Mouse (Mus musculus): ENCODE data around the gene 1810009A15Rik. TPM values are rescaled to one million over a fixed set of nuclear protein-coding genes. Genes with fewer than 3 reads are reported as not detected.
"Not testable (repeated sequence)": the region's sequence is repeated elsewhere in the genome, so short reads cannot be mapped to it uniquely, and the experiment has no call there.

The 1810009A15Rik gene
- 10 to 100 TPM; 14.5 to 15.4 TPM for total RNA-seq (2021)
- long read RNA-seq, experiment 1, transcript 1810009A15Rik-201 (4 exons, 806 nt) = major isoform, 17 of 19 reads
- long read RNA-seq, experiment 1, partial matches to known transcripts = 0 of 19 reads
- long read RNA-seq, experiment 1, other reads (novel, unspliced or antisense) = 0 of 19 reads
- long read RNA-seq, experiment 2, transcript 1810009A15Rik-201 (4 exons, 806 nt) = major isoform, 23 of 24 reads
- long read RNA-seq, experiment 2, partial matches to known transcripts = 0 of 24 reads
- long read RNA-seq, experiment 2, other reads (novel, unspliced or antisense) = 0 of 24 reads

DNA sequence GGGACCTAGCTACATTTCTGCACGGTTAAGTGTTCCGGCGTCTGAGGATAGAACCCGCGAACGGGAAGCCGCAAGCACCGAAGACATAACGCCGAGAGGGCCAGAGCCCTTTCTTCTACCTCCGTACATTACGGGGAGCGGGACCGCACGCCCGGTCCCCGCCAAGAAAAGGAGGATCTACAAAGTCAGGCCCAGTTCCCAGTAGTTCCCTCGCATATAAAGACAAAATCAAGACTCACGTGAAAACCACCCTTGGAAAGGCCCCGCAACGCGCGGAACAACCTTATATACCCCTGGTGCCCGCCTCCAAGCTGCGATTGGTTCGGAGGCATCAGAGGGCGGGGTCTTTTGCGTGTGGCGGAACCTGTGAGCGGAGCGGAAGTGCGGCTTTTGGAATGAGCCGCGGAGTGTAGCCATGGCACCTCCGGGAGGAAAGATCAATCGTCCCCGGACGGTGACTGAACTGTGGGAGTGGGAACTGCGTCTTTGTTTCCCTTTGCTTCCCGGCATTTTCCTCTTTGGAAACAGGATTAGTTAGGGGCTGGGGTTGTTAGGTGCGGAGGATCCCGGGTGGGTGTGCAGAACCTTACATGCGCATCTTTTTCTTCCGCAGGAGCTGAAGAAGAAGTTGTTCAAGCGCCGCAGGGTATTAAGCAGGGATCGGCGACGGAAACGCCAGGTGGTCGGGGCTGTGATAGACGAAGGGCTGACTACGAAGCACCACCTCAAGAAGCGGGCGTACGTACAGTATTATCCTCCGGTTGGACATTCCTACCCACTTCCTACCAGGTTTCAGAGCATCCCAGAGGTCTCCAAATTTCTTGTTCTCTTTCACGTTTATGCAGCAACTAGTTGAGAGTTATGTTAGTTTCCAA lies at the start of gene 1810009A15Rik, which contains the start of gene Gm49416:
Gene 1810009A15Rik, plus strand, starts transcription at position 343 of the 875 bp plus-strand sequence.
Gene Gm49416, plus strand, starts transcription at position 416 of the 875 bp plus-strand sequence.
- peak; percentile 95 for DNase-seq (ENCODE audit: low spot score)

DNA sequence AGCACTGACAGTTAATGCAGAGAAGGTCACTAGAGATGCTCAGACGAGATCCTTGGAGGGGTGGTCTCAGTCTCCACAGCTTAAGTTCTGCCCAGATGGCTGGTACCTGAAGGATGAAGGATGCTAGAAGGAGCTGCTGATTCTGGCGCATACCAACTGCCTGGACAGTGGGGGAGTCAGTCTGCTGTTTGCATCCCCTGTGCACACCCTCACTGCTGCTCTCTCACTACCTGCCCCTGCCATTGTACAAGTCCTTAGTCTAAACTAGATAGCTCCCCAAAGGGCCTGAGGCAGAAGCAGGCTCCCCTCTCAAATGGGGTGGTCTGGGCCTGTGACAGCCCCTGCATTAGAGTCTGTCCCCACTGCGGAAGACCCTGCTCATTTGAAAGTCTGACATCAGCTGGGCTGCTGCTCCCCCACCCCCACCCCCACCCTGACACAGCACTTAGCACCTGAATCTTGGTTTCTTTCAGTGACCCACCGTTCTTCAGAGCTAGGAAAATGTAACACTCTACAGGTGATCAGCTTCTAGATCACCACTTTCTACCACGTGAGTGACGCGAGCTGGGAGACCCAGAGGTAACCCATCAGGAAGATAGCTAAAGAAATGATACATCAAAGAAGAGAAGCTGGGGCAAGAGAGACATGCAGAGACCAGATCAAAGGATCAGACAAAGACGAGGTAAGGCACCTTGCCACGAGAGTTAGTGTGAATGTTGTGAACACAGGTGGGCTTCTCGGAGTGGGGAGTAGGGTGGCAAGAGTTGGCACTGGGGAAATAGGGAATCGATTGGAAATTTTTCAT lies 49.3 kb upstream of the 1810009A15Rik start, which contains the start of gene Gng3:
Gene Gng3, minus strand, starts transcription at position 92 of the 805 bp plus-strand sequence.
- DNase-seq (ENCODE audit: low spot score) = no peak

DNA sequence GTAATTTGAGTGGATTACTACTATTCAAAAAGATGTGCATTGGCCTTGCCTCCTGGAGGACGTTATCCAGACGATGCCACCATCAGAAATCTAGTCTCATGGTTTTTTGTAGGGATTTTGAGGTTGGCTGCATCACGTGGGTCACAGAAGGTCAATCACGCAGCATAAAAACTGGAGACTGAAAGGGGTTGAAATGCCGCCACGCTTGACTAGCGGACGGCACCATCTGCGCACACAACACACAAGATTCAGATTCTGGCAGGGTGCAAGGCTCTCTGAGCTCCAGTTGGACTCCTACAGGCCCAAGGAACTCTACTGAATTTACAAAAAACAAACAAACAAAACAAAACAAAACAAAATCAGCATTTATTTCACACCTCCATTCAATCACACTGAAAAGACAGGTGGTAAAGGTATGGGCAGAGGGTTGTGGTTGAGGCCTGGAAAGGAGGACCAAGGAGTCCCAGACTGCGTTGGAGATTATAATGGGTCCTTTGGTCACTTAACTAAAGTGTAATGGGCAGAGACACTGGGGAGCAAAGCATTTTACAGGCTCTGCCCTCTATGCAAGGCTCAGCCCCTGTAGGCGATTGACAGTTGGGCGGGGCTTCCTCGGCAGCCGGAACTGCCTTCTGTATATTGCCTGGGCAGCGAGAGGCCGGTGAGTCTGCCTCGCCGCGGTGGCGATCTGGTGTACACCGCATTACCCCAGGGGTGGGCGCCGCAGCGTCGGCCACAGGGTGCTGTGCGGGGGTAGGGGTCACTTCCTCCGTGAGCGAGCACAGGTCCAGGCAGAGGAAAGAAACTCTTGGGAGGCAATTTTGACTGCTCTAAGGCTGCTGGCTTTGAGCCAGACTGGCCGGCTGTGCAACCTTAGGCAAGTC lies 48.5 kb upstream of the 1810009A15Rik start:
- DNase-seq (ENCODE audit: low spot score) = peak; percentile 57

DNA sequence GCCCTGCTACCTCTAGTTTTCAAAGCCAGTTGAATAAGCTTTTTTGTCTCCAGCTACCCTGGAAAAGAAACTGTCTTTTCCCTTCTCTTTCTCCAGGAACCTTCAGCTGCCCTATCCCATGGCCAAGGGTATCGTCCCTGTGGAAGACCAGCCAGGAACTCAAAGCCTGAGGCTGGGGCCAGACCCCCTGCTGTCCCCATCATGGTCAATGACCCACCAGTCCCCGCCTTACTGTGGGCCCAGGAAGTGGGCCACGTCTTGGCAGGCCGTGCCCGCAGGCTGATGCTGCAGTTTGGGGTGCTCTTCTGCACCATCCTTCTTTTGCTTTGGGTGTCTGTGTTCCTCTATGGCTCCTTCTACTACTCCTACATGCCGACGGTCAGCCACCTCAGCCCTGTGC lies 47.6 kb upstream of the 1810009A15Rik start:
- no peak for DNase-seq (ENCODE audit: low spot score)

DNA sequence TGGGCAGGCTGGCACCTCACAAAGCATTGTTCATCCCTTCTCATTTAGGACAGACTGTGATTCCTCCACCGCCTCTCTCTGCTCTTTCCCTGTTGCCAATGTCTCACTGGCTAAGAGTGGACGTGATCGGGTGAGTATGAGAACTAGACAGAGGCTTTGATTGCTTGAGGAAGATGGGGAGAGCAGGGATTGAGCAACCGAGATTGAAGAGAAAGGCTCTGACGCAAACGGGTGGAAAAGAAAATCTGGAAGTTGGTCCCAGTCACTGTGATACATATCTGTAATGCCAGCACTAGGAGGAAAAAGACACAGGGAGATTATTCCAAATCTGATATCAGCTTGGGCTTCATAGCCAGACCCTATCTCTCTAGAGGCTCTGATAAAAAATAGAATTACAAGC lies 45.7 kb upstream of the 1810009A15Rik start:
- DNase-seq (ENCODE audit: low spot score) = no peak

DNA sequence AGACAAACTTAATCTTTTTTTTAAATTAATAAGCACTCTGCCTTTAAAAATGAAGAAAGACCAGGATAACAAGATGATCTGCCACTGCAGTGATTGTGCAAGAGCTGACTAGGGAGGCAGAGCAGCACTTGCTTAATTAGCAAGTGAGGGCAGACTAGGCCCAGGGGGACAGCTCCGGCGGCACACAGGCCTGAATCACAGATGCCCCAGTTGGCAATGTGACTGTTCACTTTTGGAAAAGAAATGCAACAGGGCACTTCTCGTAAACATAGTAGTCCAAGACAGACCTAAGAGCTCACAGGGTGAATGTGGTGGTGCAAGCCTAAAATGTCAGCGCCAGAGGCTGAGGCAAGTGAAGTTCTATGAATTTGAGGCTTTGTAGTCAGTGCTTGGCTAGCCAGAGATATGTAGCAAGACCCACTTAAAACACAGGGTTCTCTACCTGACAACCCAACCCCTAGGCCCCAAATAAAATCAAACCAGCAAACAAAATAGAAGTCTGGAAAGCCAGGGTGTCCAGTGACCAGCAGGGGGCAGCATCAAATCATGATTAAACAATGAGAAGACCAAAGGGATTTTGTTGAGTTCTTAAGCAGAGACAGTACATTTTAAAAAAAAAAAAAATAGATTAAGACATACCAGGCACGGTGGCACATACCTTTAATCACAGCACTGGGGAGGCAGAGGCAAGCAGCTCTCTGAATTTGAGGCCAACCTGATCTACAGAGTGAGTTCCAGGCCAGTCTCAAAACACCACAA lies 44.1 kb upstream of the 1810009A15Rik start:
- peak; percentile 83 for DNase-seq (ENCODE audit: low spot score)

DNA sequence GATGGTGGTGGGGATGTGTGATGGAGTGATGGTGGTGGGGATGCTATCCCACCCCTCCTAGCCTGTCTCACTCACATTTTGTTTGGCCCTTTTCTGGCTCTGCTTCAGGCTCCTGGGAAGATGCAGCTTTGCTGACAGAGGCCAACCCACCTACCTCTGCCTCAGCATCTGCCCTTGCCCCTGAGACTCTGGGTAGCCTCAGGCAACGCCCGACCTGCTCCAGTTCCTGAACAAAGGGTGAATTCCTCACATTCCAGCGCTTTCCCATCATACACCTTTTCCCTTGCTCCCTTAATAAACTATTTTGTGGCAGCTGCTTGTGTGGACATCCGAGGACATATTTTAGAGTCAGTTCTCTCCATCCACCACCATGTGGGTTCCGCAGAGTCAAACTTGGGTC lies 40.3 kb upstream of the 1810009A15Rik start:
- no peak for DNase-seq (ENCODE audit: low spot score)

DNA sequence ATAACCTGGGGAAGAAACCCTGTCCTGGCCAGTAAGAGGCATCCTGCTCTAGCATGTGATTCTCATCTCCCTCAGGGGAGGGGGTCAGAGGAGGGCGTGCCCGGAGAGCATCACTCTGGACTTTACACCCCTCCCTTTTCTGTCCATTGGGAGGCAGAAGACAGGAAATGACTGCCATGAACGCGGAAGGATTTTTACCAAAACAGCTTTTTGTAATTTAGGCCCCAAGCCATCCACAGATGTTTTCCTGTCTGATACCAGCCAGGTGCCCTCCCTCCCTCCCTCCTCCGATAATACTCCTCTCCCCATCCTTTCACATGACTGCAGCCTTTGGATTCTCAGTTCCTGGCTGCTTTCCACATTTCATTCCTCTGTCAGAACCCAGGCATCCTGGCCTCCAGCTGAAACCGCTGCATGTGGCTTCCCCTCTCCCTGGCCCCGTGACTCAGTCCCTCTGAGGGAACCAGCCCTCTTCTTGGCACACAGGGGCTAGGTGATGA lies 38.2 kb upstream of the 1810009A15Rik start, which contains the start of gene Lrrn4cl:
Gene Lrrn4cl, plus strand, starts transcription at position 367 of the 500 bp plus-strand sequence.
- peak; percentile 77 for DNase-seq (ENCODE audit: low spot score)

DNA sequence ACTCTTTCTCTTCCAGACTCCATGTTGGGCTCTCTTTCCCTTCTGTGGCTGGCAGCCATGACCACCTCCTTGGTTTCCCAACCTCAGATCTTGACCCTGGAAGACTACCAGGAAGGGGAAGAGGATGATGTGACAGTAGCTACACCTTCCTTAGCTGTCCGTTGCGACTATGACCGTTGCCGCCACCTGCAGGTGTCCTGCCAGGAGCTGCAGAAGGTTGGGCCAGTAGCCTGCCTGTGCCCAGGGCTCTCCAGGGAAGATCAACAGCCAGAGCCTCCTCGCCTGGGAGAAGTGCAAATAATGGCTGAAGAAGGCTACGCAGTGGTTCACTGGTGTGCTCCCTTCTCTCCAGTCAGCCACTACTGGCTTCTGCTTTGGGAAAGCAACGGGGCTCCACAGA lies 37.0 kb upstream of the 1810009A15Rik start:
- no peak for DNase-seq (ENCODE audit: low spot score)

DNA sequence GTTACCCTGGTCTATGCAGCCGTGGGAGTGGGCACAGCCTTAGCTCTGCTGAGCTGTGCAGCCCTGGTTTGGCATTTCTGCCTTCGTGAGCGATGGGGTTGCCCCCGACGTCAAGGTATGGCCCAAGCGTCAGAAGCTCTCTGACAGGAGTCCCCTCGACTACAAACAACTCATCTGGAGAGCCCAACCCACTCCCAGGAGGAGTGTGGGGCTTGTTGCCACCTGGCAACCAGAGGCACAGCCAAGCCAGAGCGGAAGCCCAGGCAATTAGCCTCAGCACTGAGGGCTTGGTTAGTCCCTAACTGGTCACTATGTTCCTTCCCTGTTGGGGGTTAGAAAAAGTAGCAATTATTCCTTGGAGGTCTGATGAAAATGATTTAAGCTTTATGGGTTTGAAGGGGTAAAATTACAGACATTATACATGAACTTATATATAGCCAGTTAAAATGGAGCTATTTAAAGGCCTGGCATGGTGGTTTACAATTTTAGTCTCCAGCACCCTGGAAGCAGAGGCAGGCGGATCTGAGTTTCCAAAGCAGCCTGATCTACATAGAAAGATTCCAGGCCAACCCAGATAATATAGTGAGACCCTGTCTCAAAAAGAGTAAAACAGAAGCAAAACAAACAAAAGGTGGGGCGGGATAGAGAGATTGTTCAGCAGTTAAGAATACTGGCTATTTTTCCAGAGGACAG lies 36.3 kb upstream of the 1810009A15Rik start:
- DNase-seq (ENCODE audit: low spot score) = peak; percentile 72

DNA sequence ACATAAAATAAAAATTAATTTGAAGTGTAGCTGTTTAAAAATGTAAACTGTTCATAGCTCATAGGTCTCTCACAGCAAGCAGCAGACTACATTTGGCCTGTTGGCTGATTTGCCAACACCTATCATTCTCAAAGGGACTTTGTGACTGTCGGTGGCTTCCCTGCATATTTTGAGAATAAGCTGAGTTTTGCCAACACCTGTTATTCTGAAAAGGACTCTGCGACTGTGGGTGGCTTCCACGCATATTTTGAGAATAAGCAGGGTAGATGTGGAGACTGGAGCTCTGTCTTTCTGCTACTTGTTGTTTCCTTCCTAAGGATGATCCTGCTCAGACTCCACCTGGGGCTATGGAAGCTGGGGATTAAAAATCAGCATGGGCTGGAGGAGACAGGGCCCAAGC lies 35.5 kb upstream of the 1810009A15Rik start:
- no peak for DNase-seq (ENCODE audit: low spot score)

DNA sequence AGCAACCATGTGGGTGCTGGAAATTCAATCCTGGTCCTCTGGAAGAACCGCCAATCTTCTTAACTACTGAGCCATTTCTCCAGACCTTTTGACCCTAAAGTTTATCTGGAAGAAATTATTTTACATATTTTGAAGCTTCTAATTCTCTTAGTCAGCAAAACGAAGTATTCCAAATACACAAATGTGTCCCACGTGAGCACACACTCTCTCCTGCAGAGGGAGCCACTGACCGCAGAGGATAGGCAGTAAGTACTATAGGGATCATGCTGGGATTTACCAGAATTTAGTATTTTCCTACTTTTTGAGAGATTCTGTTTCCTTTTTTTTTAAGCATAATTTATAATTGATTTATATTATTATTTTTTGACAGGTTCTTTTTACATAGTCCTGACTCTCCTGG lies 31.0 kb upstream of the 1810009A15Rik start:
- peak; percentile 44 for DNase-seq (ENCODE audit: low spot score)

DNA sequence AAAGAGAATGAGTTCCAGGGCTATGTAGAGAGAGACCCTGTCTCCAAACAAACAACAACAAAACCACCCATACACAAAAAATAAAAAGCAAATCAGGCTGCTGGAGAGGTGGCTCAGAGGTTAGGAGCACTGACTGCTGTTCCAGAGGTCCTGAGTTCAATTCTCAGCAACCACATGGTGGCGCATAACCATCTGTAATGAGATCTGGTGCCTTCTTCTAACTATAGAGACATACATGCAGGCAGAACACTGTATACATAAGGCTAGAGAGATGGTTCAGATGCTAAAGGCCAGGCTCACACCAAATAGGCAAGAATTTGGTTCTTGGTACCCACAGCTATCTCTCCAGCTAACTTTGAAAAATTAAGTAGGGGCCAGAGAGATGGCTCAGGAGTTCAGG lies 29.6 kb upstream of the 1810009A15Rik start:
- no peak for DNase-seq (ENCODE audit: low spot score)

DNA sequence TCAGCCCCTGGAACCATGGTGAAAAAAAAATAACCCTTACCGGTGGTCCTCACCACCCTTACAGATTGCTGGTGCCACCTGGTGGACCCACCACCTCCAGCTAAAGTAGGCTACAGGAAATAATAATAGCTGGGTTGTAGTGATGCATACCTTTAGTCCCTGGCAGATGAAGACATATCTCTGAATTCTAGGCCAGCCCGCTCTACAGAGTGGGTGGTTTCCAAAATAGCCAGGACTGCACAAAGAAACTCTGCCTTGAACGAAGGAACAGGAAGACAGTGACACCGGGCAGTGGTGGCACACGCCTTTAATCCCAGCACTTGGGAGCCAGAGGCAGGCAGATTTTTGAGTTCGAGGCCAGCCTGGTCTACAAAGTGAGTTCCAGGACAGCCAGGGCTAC lies 24.4 kb upstream of the 1810009A15Rik start:
- no peak for DNase-seq (ENCODE audit: low spot score)

DNA sequence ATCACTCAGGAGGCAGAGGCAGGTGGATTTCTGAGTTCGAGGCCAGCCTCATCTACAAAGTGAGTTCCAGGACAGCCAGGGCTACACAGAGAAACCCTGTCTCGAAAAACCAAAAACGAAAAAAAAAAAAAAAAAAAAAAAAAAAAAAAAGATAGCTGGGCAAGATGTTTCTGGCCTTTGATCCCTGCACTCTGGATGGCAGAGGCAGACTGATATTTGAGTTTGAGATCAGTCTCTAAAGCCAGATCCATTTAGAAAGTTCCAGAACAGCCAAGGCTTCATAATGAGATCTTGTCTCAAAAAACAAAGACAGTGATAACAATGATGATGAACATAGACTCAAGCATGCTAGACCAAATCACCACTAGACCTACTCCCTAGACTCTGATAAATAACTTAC lies 18.3 kb upstream of the 1810009A15Rik start:
- DNase-seq (ENCODE audit: low spot score) = not testable (repeated sequence)

DNA sequence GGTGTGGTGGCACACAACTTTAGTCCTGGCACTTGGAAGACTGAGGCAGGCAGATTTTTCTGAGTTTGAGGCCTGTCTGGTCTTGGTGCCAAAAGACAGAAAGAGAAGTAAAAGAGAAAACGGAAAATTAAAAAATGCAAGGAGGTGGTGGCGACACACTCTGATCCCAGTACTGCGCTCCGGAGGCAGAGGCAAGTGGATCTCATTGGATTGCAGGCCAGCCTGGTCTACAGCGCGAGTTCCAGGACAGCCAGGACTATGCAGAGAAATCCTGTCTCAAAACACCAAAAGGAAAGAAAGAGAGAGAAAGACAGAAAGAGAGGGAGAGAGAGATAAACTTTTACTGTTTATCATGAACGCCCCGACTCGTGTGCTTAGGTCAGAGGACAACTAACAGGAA lies 17.8 kb upstream of the 1810009A15Rik start:
- no peak for DNase-seq (ENCODE audit: low spot score)

DNA sequence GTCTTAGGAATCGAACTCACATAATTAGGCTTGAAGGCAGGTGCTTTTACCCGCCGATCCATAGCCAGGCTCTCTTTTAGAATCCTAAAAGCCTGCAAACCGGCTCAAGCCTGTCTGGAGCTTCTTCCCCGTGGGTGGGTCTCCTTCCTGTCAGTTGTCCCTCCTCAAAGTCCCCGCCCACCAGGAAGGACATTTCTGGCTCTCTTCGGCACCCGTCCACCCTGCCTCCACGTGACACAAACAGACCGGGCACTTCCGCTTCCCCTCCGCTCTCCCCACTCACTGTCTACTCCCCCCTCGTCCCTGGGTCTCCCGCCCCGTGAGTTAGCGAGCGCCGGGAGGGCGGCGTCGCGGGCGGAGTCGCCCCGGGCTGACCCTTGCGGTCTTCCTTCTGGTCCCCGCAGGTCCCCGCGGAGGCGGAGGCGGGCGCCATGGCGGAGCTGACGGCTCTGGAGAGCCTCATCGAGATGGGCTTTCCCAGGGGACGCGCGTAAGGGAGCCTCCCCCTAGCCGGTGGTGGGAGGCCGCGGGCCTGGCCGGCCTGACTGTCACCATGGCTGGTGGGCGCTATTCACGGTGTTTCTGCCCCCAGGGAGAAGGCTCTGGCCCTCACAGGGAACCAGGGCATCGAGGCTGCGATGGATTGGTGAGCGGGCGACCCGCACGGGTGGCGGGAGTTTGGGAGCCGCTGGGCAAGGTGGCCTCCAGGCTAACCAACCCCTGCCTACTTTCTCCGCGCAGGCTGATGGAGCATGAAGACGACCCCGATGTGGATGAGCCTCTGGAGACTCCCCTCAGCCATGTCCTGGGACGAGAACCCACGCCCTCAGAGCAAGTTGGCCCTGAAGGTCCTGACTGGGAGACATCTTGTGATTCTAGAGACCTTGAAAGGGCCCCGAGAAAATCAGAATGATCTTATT lies 17.1 kb upstream of the 1810009A15Rik start, which contains the start of gene Ubxn1:
Gene Ubxn1, plus strand, starts transcription at position 230 of the 920 bp plus-strand sequence.
- peak; percentile 99 for DNase-seq (ENCODE audit: low spot score)
